Mouse (Mus musculus) hindbrain, postnatal 0 days (tissue): Measurements from ENCODE around the gene Dscam. TPM values are rescaled to one million over a fixed set of nuclear protein-coding genes. Genes with fewer than 3 reads are reported as not detected.

Source experiments
- ATAC-seq: fragments of 200-750 bp; cut with Nextera tagmentation; 2 replicates; pipeline ENCODE4 v1.8.0; 2017; ENCODE audit warnings: mild to moderate bottlenecking, moderate TSS enrichment, moderate library complexity
- DNase-seq: peaks from one replicate; pipeline ENCODE4 v3.0.0-alpha.2; 2015; ENCODE audit warnings: low spot score
- H3K27ac ChIP-seq: fragments of 300-500 bp; sonication (generic); 2 replicates; pipeline ENCODE4 v1.5.1; 2014; ENCODE audit warnings: mild to moderate bottlenecking
- H3K27me3 ChIP-seq: fragments of 300-500 bp; sonication (generic); 2 replicates; pipeline ENCODE4 v1.6.1; 2014; ENCODE audit warnings: low read length, mixed read lengths; ENCODE audit not compliant: insufficient read depth
- H3K36me3 ChIP-seq: fragments of 300-500 bp; sonication (generic); 2 replicates; pipeline ENCODE4 v1.6.1; 2014; ENCODE audit warnings: low read length, mixed read lengths; ENCODE audit not compliant: insufficient read depth
- H3K4me1 ChIP-seq: fragments of 300-500 bp; sonication (generic); 2 replicates; pipeline ENCODE4 v1.6.1; 2014; ENCODE audit warnings: antibody characterized with exemption, low read length, mixed read lengths; ENCODE audit not compliant: insufficient read depth
- H3K4me2 ChIP-seq: fragments of 300-500 bp; sonication (generic); 2 replicates; pipeline ENCODE4 v1.6.1; 2014; ENCODE audit warnings: low read depth, mild to moderate bottlenecking, low read length, moderate library complexity, mixed read lengths
- H3K4me3 ChIP-seq: fragments of 300-500 bp; sonication (generic); 2 replicates; pipeline ENCODE4 v1.5.1; 2014; ENCODE audit warnings: low read length
- H3K9ac ChIP-seq: fragments of 300-500 bp; sonication (generic); replicated peaks from 2 replicates; pipeline ENCODE4 v1.6.1; 2014; ENCODE audit warnings: mild to moderate bottlenecking, low read length, moderate library complexity, mixed read lengths
- H3K9me3 ChIP-seq: fragments of 300-500 bp; sonication (generic); 2 replicates; pipeline ENCODE4 v1.6.1; 2016; ENCODE audit warnings: low read length, mixed read lengths
- CTCF ChIP-seq: IDR thresholded peaks from 2 replicates; pipeline ENCODE4 v1.5.1; 2016; ENCODE audit warnings: antibody characterized with exemption, control low read depth, low read depth
- WGBS: fragments of 180-500 bp; shearing (Covaris S2); extraction: QIAGEN DNeasy Blood & Tissue Kit; methylation state at CpG from one replicate; pipeline ENCODE4 v1.1.7; 2014; 5-methylcytosine and 5-hydroxymethylcytosine counted together
- polyA plus RNA-seq: library from polyadenylated mRNA; unstranded; fragments of >200 nt; fragmentation: Nextera tagmentation; extraction: Ambion mirVana; gene quantifications from 2 replicates; pipeline ENCODE4 v1.2.1, GENCODE M21; 2015
- total RNA-seq: library from RNA; depleted of rRNA; stranded (reverse); fragments of >200 nt; gene quantifications from 2 replicates; pipeline ENCODE4 v1.2.3, GENCODE M21; 2014

Gene Dscam
- total and polyA plus RNA-seq, 2 experiments from 2014 or later = 10.3 to 47.1 TPM

- DNase-seq (peak; percentile 90), ATAC-seq (peak; percentile 87)
- Histone ChIP-seq H3K4me2 (no peak overlapping the region), H3K9ac (no peak overlapping the region), H3K27ac (no peak overlapping the region), H3K4me3 (no peak overlapping the region), H3K9me3 (no peaks in the 10 kb centered on the region), H3K27me3 (no peaks in the 10 kb centered on the region), H3K36me3 (no peaks in the 10 kb centered on the region), H3K4me1 (no peaks in the 10 kb centered on the region)
- WGBS = 26% methylated on average over 16 of the region's 16 CpGs
- TF ChIP-seq CTCF = peak; percentile 88
These were observed 350.9 kb downstream of the Dscam start for GRCm38 (mm10) chr16:96819649-96820048.

- Histone ChIP-seq H3K4me1 (peaks cover 10% of the 10 kb centered on the region), H3K9ac (no peak overlapping the region), H3K36me3 (no peaks in the 10 kb centered on the region), H3K9me3 (no peaks in the 10 kb centered on the region), H3K4me3 (no peak overlapping the region), H3K4me2 (no peak overlapping the region), H3K27me3 (no peaks in the 10 kb centered on the region), H3K27ac (no peak overlapping the region)
- TF ChIP-seq CTCF = no peak
- WGBS = 82% methylated on average over 1 of the region's 1 CpGs
- DNase-seq = peak; percentile 67
- 0 out of 2 replicates have a peak, but pooled peaks have one; percentile 21 for ATAC-seq
These were observed 364.3 kb downstream of the Dscam start for GRCm38 (mm10) chr16:96806298-96806697.

- Histone ChIP-seq H3K4me2 (no peak overlapping the region), H3K9me3 (no peaks in the 10 kb centered on the region), H3K4me3 (no peak overlapping the region), H3K36me3 (no peaks in the 10 kb centered on the region), H3K27ac (no peak overlapping the region), H3K9ac (no peak overlapping the region), H3K4me1 (peaks cover 10% of the 10 kb centered on the region), H3K27me3 (no peaks in the 10 kb centered on the region)
- ATAC-seq (peak; percentile 81), DNase-seq (peak; percentile 78)
- WGBS = 27% methylated on average over 2 of the region's 2 CpGs
- no peak for TF ChIP-seq CTCF
These were observed 367.9 kb downstream of the Dscam start for GRCm38 (mm10) chr16:96802636-96803035.

GRCm38 (mm10) chr16:96801650-96802237 is 368.8 kb downstream of the Dscam start:
- no peak for DNase-seq
- ATAC-seq = no peak
- no peak overlapping the region for H3K4me3 ChIP-seq

GRCm38 (mm10) chr16:96795431-96795830 is 375.1 kb downstream of the Dscam start:
- no peak overlapping the region for H3K4me3 ChIP-seq
- no peaks in the 10 kb centered on the region for H3K4me1 ChIP-seq
- H3K4me2 ChIP-seq = no peak overlapping the region
- TF ChIP-seq CTCF = peak; percentile 79
- H3K36me3 ChIP-seq = no peaks in the 10 kb centered on the region
- DNase-seq = peak; percentile 55
- WGBS = 65% methylated on average over 2 of the region's 2 CpGs
- no peak overlapping the region for H3K9ac ChIP-seq
- H3K27me3 ChIP-seq = no peaks in the 10 kb centered on the region
- no peak overlapping the region for H3K27ac ChIP-seq
- no peaks in the 10 kb centered on the region for H3K9me3 ChIP-seq
- peak; percentile 47; the same call in 1 of the 2 replicates for ATAC-seq

More at GRCm38 (mm10) chr16:96801650-96802237, 368.8 kb downstream of the Dscam start:
- Histone ChIP-seq H3K9me3 (no peaks in the 10 kb centered on the region), H3K27me3 (no peaks in the 10 kb centered on the region), H3K27ac (no peak overlapping the region), H3K36me3 (no peaks in the 10 kb centered on the region), H3K4me1 (peaks cover 10% of the 10 kb centered on the region), H3K4me2 (no peak overlapping the region), H3K9ac (no peak overlapping the region)
- no peak for TF ChIP-seq CTCF
- 93% methylated on average over 1 of the region's 1 CpGs for WGBS

- no peaks in the 10 kb centered on the region for H3K36me3 ChIP-seq
- H3K9ac ChIP-seq = no peak overlapping the region
- no peak overlapping the region for H3K27ac ChIP-seq
- no peak overlapping the region for H3K4me2 ChIP-seq
- H3K9me3 ChIP-seq = no peaks in the 10 kb centered on the region
- DNase-seq (no peak), ATAC-seq (no peak)
- no peak for TF ChIP-seq CTCF
- H3K4me3 ChIP-seq = no peak overlapping the region
- peaks cover 7% of the 10 kb centered on the region; the same call in 1 of the 2 replicates for H3K4me1 ChIP-seq
- 76% methylated on average over 2 of the region's 2 CpGs for WGBS
- H3K27me3 ChIP-seq = no peaks in the 10 kb centered on the region
These were observed 379.2 kb downstream of the Dscam start for GRCm38 (mm10) chr16:96791307-96791706.

- ATAC-seq (no peak), DNase-seq (peak; percentile 32)
- WGBS = 16% methylated on average over 5 of the region's 5 CpGs
- H3K9me3 ChIP-seq = no peaks in the 10 kb centered on the region
- peaks cover 7% of the 10 kb centered on the region; the same call in 1 of the 2 replicates for H3K4me1 ChIP-seq
- H3K27me3 ChIP-seq = no peaks in the 10 kb centered on the region
- H3K9ac ChIP-seq = no peak overlapping the region
- H3K4me3 ChIP-seq = no peak overlapping the region
- H3K27ac ChIP-seq = no peak overlapping the region
- H3K4me2 ChIP-seq = no peak overlapping the region
- no peaks in the 10 kb centered on the region for H3K36me3 ChIP-seq
- TF ChIP-seq CTCF = no peak
These were observed 382.3 kb downstream of the Dscam start for GRCm38 (mm10) chr16:96788286-96788685.
